Mouse (Mus musculus): Measurements from ENCODE around the gene Calhm5.

Calhm5 gene

GRCm38 (mm10) chr10:34096418-34096883 is at the start of gene Calhm5:
TSS of gene Calhm5 (minus strand) at chr10:34096519.
- peak; percentile 86 for DNase-seq (ENCODE audit: low spot score)

GRCm38 (mm10) chr10:34141693-34142092 is 45.4 kb upstream of the Calhm5 start:
- no peak for DNase-seq (ENCODE audit: low spot score)

- DNase-seq (ENCODE audit: low spot score), result peak; percentile 58
Observed at GRCm38 (mm10) chr10:34139768-34140167, 43.4 kb upstream of the Calhm5 start.

- DNase-seq (ENCODE audit: low spot score), result no peak
Observed at GRCm38 (mm10) chr10:34138027-34138426, 41.7 kb upstream of the Calhm5 start.

- DNase-seq (ENCODE audit: low spot score), result no peak
Observed at GRCm38 (mm10) chr10:34136432-34136831, 40.1 kb upstream of the Calhm5 start.

- peak; percentile 21 for DNase-seq (ENCODE audit: low spot score)
Observed at GRCm38 (mm10) chr10:34131356-34131755, 35.0 kb upstream of the Calhm5 start.

- DNase-seq (ENCODE audit: low spot score), result peak; percentile 99
Observed at GRCm38 (mm10) chr10:34128391-34128790, 32.1 kb upstream of the Calhm5 start.

GRCm38 (mm10) chr10:34127392-34128378 is 31.4 kb upstream of the Calhm5 start, which contains the start of gene Calhm6:
TSS of gene Calhm6 (minus strand) at chr10:34127984.
- DNase-seq (ENCODE audit: low spot score), result no peak

- no peak for DNase-seq (ENCODE audit: low spot score)
Observed at GRCm38 (mm10) chr10:34118421-34118820, 22.1 kb upstream of the Calhm5 start.

GRCm38 (mm10) chr10:34117770-34118169 is 21.5 kb upstream of the Calhm5 start:
- DNase-seq (ENCODE audit: low spot score), result no peak

GRCm38 (mm10) chr10:34117131-34117530 is 20.8 kb upstream of the Calhm5 start:
- peak; percentile 28 for DNase-seq (ENCODE audit: low spot score)

- peak; percentile 14 for DNase-seq (ENCODE audit: low spot score)
Observed at GRCm38 (mm10) chr10:34111964-34112738, 15.8 kb upstream of the Calhm5 start.

GRCm38 (mm10) chr10:34110863-34111465 is 14.6 kb upstream of the Calhm5 start:
- no peak for DNase-seq (ENCODE audit: low spot score)

GRCm38 (mm10) chr10:34095964-34096363 is 355 bp downstream of the Calhm5 start:
- DNase-seq (ENCODE audit: low spot score), result no peak

- no peak for DNase-seq (ENCODE audit: low spot score)
Observed at GRCm38 (mm10) chr10:34095147-34095546, 1.2 kb downstream of the Calhm5 start.

- DNase-seq (ENCODE audit: low spot score), result no peak
Observed at GRCm38 (mm10) chr10:34091888-34092287, 4.4 kb downstream of the Calhm5 start.

- DNase-seq (ENCODE audit: low spot score), result no peak
Observed at GRCm38 (mm10) chr10:34090481-34090880, 5.8 kb downstream of the Calhm5 start.

GRCm38 (mm10) chr10:34089517-34089916 is 6.8 kb downstream of the Calhm5 start:
- DNase-seq (ENCODE audit: low spot score), result no peak

- DNase-seq (ENCODE audit: low spot score), result no peak
Observed at GRCm38 (mm10) chr10:34088515-34088914, 7.8 kb downstream of the Calhm5 start.

GRCm38 (mm10) chr10:34086514-34086913 is 9.8 kb downstream of the Calhm5 start:
- no peak for DNase-seq (ENCODE audit: low spot score)

- DNase-seq (ENCODE audit: low spot score), result no peak
Observed at GRCm38 (mm10) chr10:34074522-34075200, 21.7 kb downstream of the Calhm5 start.

- no peak for DNase-seq (ENCODE audit: low spot score)
Observed at GRCm38 (mm10) chr10:34071650-34072049, 24.7 kb downstream of the Calhm5 start.
